Mouse (Mus musculus) kidney, postnatal 10 days (tissue): ENCODE measurements at regions not wholly inside any gene's neighbourhood (a gene's known extent, or its start where the extent isn't known, plus 50 kb on each side); places are given as distances from the start of the nearest gene placed in this dataset.
"Not testable (repeated sequence)": the region's sequence is repeated elsewhere in the genome, so short reads cannot be mapped to it uniquely, and the experiment has no call there.

ENCODE experiments used
- DNase-seq: peaks from one replicate; pipeline ENCODE4 v3.0.0; 2021; ENCODE audit warnings: mixed read lengths

GRCm38 (mm10) chr13:111309848-111310692 is 55.3 kb downstream of the Actbl2 start:
- no peak for DNase-seq

- no peak for DNase-seq
Observed at GRCm38 (mm10) chr13:111310693-111311045, 55.9 kb downstream of the Actbl2 start.

GRCm38 (mm10) chr13:111313506-111313905 is 58.7 kb downstream of the Actbl2 start:
- not testable (repeated sequence) for DNase-seq

- not testable (repeated sequence) for DNase-seq
Observed at GRCm38 (mm10) chr13:111317876-111318275, 63.1 kb downstream of the Actbl2 start.

- no peak for DNase-seq
Observed at GRCm38 (mm10) chr13:111323206-111323605, 68.4 kb downstream of the Actbl2 start.

GRCm38 (mm10) chr13:111326096-111326665 is 71.4 kb downstream of the Actbl2 start:
- peak; percentile 16 for DNase-seq

GRCm38 (mm10) chr13:111333035-111333434 is 78.2 kb downstream of the Actbl2 start:
- no peak for DNase-seq

- no peak for DNase-seq
Observed at GRCm38 (mm10) chr13:111333851-111334250, 79.0 kb downstream of the Actbl2 start.

- DNase-seq = peak; percentile 66
Observed at GRCm38 (mm10) chr13:111334258-111335052, 79.6 kb downstream of the Actbl2 start.

- DNase-seq = no peak
Observed at GRCm38 (mm10) chr13:111344981-111345380, 90.2 kb downstream of the Actbl2 start.

- DNase-seq = no peak
Observed at GRCm38 (mm10) chr13:111345486-111346440, 91.0 kb downstream of the Actbl2 start.

- DNase-seq = no peak
Observed at GRCm38 (mm10) chr13:111356520-111357456, 102.0 kb downstream of the Actbl2 start.

GRCm38 (mm10) chr13:111361456-111361855 is 106.6 kb downstream of the Actbl2 start:
- DNase-seq = no peak

- no peak for DNase-seq
Observed at GRCm38 (mm10) chr13:111363176-111363739, 108.4 kb downstream of the Actbl2 start.

- no peak for DNase-seq
Observed at GRCm38 (mm10) chr13:111366871-111367270, 112.1 kb downstream of the Actbl2 start.

- no peak for DNase-seq
Observed at GRCm38 (mm10) chr13:111367620-111368019, 112.8 kb downstream of the Actbl2 start.

- no peak for DNase-seq
Observed at GRCm38 (mm10) chr13:111369916-111370315, 115.1 kb downstream of the Actbl2 start.

GRCm38 (mm10) chr13:111373281-111373680 is 116.6 kb downstream of the Gpbp1 start:
- no peak for DNase-seq

GRCm38 (mm10) chr13:111373801-111374200 is 116.1 kb downstream of the Gpbp1 start:
- DNase-seq = no peak
